Mouse (Mus musculus): ENCODE measurements around the gene Gpr156. TPM values are rescaled to one million over a fixed set of nuclear protein-coding genes. Genes with fewer than 3 reads are reported as not detected.

Gpr156 gene
- polyA plus RNA-seq, 1 experiment from 2014 or later = 0.02 TPM

- TF ChIP-seq CTCF (IDR thresholded peaks at IDR 0.05; ENCODE audit: low read depth) (no peak), EP300 (IDR thresholded peaks at IDR 0.05; ENCODE audit: low read depth) (no peak)
- ATAC-seq (no peak), DNase-seq (no peak)
- Histone ChIP-seq H3K27me3 (ENCODE audit: insufficient read depth, low read length) (no peaks in the 10 kb centered on the region), H3K4me1 (ENCODE audit: insufficient read depth) (0 out of 2 replicates have a peak, but pooled peaks cover 3% of the 10 kb centered on the region), H3K9ac (replicated peaks) (no peak overlapping the region), H3K9me3 (ENCODE audit: low read length) (no peaks in the 10 kb centered on the region), H3K4me3 (ENCODE audit: low read depth, low read length) (no peak overlapping the region), H3K4me2 (ENCODE audit: low read depth, low read length) (no peak overlapping the region), H3K27ac (ENCODE audit: low read depth) (no peak overlapping the region), H3K36me3 (replicated peaks; ENCODE audit: insufficient read depth, low read length) (no peaks in the 10 kb centered on the region)
- 85% methylated on average over 2 of the region's 2 CpGs for WGBS (ENCODE audit: insufficient replicate concordance)
These were observed 23.6 kb upstream of the Gpr156 start for GRCm38 (mm10) chr16:37892667-37893066.

DNA sequence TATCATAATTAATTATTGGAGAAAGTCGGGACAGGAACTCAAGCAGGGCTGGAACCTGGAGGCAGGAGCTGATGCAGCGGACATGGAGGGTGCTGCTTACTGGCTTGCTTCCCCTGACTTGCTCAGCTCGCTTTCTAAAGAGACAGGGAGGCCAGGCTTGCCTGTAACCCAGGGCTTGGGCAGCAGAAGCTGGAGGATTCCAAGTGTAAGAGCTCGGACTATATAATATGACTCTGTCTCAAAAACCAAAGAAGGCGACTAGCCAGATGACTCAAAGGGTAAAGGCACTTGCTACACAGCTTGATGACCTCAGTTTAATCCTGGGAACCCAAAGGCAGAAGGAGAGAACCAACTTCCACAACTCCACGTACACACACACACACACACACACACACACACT is 22.9 kb upstream of the Gpr156 start:
- H3K4me3 ChIP-seq (ENCODE audit: low read depth, low read length) = no peak overlapping the region
- no peaks in the 10 kb centered on the region for H3K27me3 ChIP-seq (ENCODE audit: insufficient read depth, low read length)
- 0 out of 2 replicates have a peak, but pooled peaks cover 3% of the 10 kb centered on the region for H3K4me1 ChIP-seq (ENCODE audit: insufficient read depth)
- no peaks in the 10 kb centered on the region for H3K9me3 ChIP-seq (ENCODE audit: low read length)
- TF ChIP-seq EP300 (IDR thresholded peaks at IDR 0.05; ENCODE audit: low read depth) = no peak
- no peak for TF ChIP-seq CTCF (IDR thresholded peaks at IDR 0.05; ENCODE audit: low read depth)
- no peak overlapping the region for H3K4me2 ChIP-seq (ENCODE audit: low read depth, low read length)
- H3K27ac ChIP-seq (ENCODE audit: low read depth) = no peak overlapping the region
- no peak overlapping the region for H3K9ac ChIP-seq (replicated peaks)
- 54% methylated on average over 6 of the region's 6 CpGs for WGBS (ENCODE audit: insufficient replicate concordance)
- DNase-seq (no peak), ATAC-seq (no peak)
- H3K36me3 ChIP-seq (replicated peaks; ENCODE audit: insufficient read depth, low read length) = no peaks in the 10 kb centered on the region

DNA sequence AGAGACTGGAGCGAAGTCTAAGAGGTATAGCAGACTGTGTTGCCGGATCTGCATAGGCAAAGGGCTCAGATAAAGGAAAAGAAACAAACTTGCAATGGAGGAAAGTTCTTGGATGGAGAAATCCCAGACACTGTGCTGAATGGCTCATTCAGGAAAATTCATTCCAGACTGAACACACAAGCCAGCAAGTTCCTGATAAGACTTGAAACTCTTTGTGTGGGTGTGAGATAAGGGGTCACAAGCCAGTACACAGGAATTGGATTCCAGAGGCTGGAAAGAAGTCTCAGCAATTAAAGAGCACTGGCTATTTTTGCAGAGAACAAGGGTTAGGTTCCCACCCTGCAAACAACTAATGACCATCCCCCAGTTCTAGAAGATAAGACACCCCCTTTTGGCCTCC is 22.4 kb upstream of the Gpr156 start:
- peak; percentile 14; the same call in 1 of the 2 replicates for TF ChIP-seq EP300 (IDR thresholded peaks at IDR 0.05; ENCODE audit: low read depth)
- no peak for TF ChIP-seq CTCF (IDR thresholded peaks at IDR 0.05; ENCODE audit: low read depth)
- DNase-seq = no peak
- H3K27ac ChIP-seq (ENCODE audit: low read depth) = no peak overlapping the region; the same call in 1 of the 2 replicates
- no peak overlapping the region for H3K4me3 ChIP-seq (ENCODE audit: low read depth, low read length)
- no peaks in the 10 kb centered on the region for H3K27me3 ChIP-seq (ENCODE audit: insufficient read depth, low read length)
- H3K36me3 ChIP-seq (replicated peaks; ENCODE audit: insufficient read depth, low read length) = no peaks in the 10 kb centered on the region
- no peak overlapping the region for H3K4me2 ChIP-seq (ENCODE audit: low read depth, low read length)
- H3K4me1 ChIP-seq (ENCODE audit: insufficient read depth) = 0 out of 2 replicates have a peak, but pooled peaks cover 3% of the 10 kb centered on the region
- WGBS (ENCODE audit: insufficient replicate concordance) = 53% methylated on average over 2 of the region's 2 CpGs
- no peak for ATAC-seq
- H3K9me3 ChIP-seq (ENCODE audit: low read length) = no peaks in the 10 kb centered on the region
- H3K9ac ChIP-seq (replicated peaks) = no peak overlapping the region

DNA sequence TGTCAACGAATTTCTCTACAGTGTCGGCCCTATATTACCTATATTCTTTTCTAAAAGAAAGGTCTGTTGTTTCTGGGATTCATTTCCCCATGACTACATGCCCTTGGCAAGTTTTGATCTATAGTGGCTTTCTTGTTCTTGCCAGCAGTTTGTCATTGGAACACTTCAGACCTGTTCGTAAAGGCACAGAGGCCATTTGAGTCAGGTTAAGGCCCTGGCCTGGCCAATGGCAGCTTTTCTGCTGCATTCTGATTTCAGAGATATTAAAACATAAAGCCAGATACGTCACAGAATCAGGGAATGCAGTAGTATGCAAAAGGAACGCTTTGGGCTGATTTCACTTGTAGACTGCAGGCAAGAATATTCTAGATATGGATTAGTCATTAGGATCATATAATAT is 17.5 kb upstream of the Gpr156 start:
- no peaks in the 10 kb centered on the region for H3K27me3 ChIP-seq (ENCODE audit: insufficient read depth, low read length)
- TF ChIP-seq CTCF (IDR thresholded peaks at IDR 0.05; ENCODE audit: low read depth) (no peak), EP300 (IDR thresholded peaks at IDR 0.05; ENCODE audit: low read depth) (no peak)
- H3K9ac ChIP-seq (replicated peaks) = no peak overlapping the region
- DNase-seq (no peak), ATAC-seq (no peak)
- no peak overlapping the region for H3K27ac ChIP-seq (ENCODE audit: low read depth)
- no peak overlapping the region for H3K4me2 ChIP-seq (ENCODE audit: low read depth, low read length)
- H3K4me1 ChIP-seq (ENCODE audit: insufficient read depth) = 0 out of 2 replicates have a peak, but pooled peaks cover 3% of the 10 kb centered on the region
- no peaks in the 10 kb centered on the region for H3K9me3 ChIP-seq (ENCODE audit: low read length)
- no peaks in the 10 kb centered on the region for H3K36me3 ChIP-seq (replicated peaks; ENCODE audit: insufficient read depth, low read length)
- WGBS (ENCODE audit: insufficient replicate concordance) = 84% methylated on average over 5 of the region's 5 CpGs
- H3K4me3 ChIP-seq (ENCODE audit: low read depth, low read length) = no peak overlapping the region

- Histone ChIP-seq H3K36me3 (replicated peaks; ENCODE audit: insufficient read depth, low read length) (no peaks in the 10 kb centered on the region), H3K4me3 (ENCODE audit: low read depth, low read length) (no peak overlapping the region), H3K27me3 (ENCODE audit: insufficient read depth, low read length) (no peaks in the 10 kb centered on the region), H3K9me3 (ENCODE audit: low read length) (no peaks in the 10 kb centered on the region), H3K9ac (replicated peaks) (no peak overlapping the region), H3K4me1 (ENCODE audit: insufficient read depth) (0 out of 2 replicates have a peak, but pooled peaks cover 3% of the 10 kb centered on the region), H3K4me2 (ENCODE audit: low read depth, low read length) (no peak overlapping the region), H3K27ac (ENCODE audit: low read depth) (no peak overlapping the region)
- no peak for DNase-seq
- TF ChIP-seq EP300 (IDR thresholded peaks at IDR 0.05; ENCODE audit: low read depth) = no peak
- no peak for TF ChIP-seq CTCF (IDR thresholded peaks at IDR 0.05; ENCODE audit: low read depth)
- WGBS (ENCODE audit: insufficient replicate concordance) = 68% methylated on average over 2 of the region's 2 CpGs
- ATAC-seq = no peak
These were observed 16.9 kb upstream of the Gpr156 start for GRCm38 (mm10) chr16:37899357-37899756.

DNA sequence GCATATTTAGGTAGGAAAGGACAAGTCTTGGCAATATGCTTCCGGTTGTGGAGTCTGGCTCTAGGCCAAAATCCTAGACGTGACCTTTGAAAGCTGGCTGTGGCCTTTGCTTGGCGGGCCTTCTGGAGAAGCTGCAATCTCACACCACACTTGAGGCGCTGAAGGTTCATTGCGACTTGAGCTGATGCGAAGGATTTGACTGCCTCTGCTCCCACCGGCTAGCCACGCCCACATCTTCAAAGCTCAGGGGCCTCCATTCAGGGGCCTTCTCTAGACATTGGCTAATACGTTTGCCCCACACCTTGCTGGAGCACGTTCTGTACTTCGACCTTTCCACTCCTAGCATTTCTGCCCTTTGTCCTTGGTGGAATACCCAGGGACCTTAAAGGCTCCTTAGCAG is 15.0 kb upstream of the Gpr156 start:
- DNase-seq (no peak), ATAC-seq (no peak)
- Histone ChIP-seq H3K4me1 (ENCODE audit: insufficient read depth) (peaks cover 3% of the 10 kb centered on the region; the same call in 1 of the 2 replicates), H3K27me3 (ENCODE audit: insufficient read depth, low read length) (no peaks in the 10 kb centered on the region), H3K4me3 (ENCODE audit: low read depth, low read length) (no peak overlapping the region), H3K9ac (replicated peaks) (no peak overlapping the region), H3K27ac (ENCODE audit: low read depth) (no peak overlapping the region), H3K36me3 (replicated peaks; ENCODE audit: insufficient read depth, low read length) (no peaks in the 10 kb centered on the region), H3K9me3 (ENCODE audit: low read length) (no peaks in the 10 kb centered on the region; the same call in 1 of the 2 replicates), H3K4me2 (ENCODE audit: low read depth, low read length) (no peak overlapping the region)
- TF ChIP-seq EP300 (IDR thresholded peaks at IDR 0.05; ENCODE audit: low read depth) (no peak), CTCF (IDR thresholded peaks at IDR 0.05; ENCODE audit: low read depth) (no peak)
- 57% methylated on average over 11 of the region's 11 CpGs for WGBS (ENCODE audit: insufficient replicate concordance)

All from liver, postnatal 0 days (tissue).